Mouse (Mus musculus): Measurements from ENCODE around the gene Slc4a4. TPM values are rescaled to one million over a fixed set of nuclear protein-coding genes. Genes with fewer than 3 reads are reported as not detected.

The Slc4a4 gene
- polyA plus RNA-seq, 1 experiment from 2014 or later = 4.6 TPM

- Histone ChIP-seq H3K27ac (ENCODE audit: low read depth, low read length) (no peak overlapping the region), H3K36me3 (ENCODE audit: control insufficient read depth, insufficient read depth) (no peaks in the 10 kb centered on the region), H3K4me3 (ENCODE audit: low read depth, low read length) (no peak overlapping the region), H3K9me3 (ENCODE audit: control insufficient read depth) (no peaks in the 10 kb centered on the region), H3K4me1 (replicated peaks; ENCODE audit: control insufficient read depth, insufficient read depth, low read length) (no peaks in the 10 kb centered on the region), H3K9ac (ENCODE audit: low read depth, low read length) (no peak overlapping the region), H3K27me3 (replicated peaks; ENCODE audit: control insufficient read depth, insufficient read depth, low read length) (no peaks in the 10 kb centered on the region), H3K4me2 (replicated peaks; ENCODE audit: low read depth) (no peak overlapping the region)
- 78% methylated on average over 2 of the region's 2 CpGs for WGBS
- ATAC-seq = no peak
- TF ChIP-seq CTCF (IDR thresholded peaks at IDR 0.05; ENCODE audit: low read depth) = no peak
These were observed 128.2 kb downstream of the Slc4a4 start for GRCm38 (mm10) chr5:89014782-89015181.

- Histone ChIP-seq H3K9me3 (ENCODE audit: control insufficient read depth) (no peaks in the 10 kb centered on the region), H3K27ac (ENCODE audit: low read depth, low read length) (no peak overlapping the region), H3K9ac (ENCODE audit: low read depth, low read length) (no peak overlapping the region), H3K4me2 (replicated peaks; ENCODE audit: low read depth) (no peak overlapping the region), H3K36me3 (ENCODE audit: control insufficient read depth, insufficient read depth) (no peaks in the 10 kb centered on the region), H3K4me3 (ENCODE audit: low read depth, low read length) (no peak overlapping the region), H3K4me1 (replicated peaks; ENCODE audit: control insufficient read depth, insufficient read depth, low read length) (no peaks in the 10 kb centered on the region), H3K27me3 (replicated peaks; ENCODE audit: control insufficient read depth, insufficient read depth, low read length) (no peaks in the 10 kb centered on the region)
- WGBS = 30% methylated on average over 5 of the region's 5 CpGs
- no peak for TF ChIP-seq CTCF (IDR thresholded peaks at IDR 0.05; ENCODE audit: low read depth)
- peak; percentile 70 for ATAC-seq
These were observed 129.3 kb downstream of the Slc4a4 start for GRCm38 (mm10) chr5:89015878-89016277.

- Histone ChIP-seq H3K27ac (ENCODE audit: low read depth, low read length) (no peak overlapping the region), H3K9me3 (ENCODE audit: control insufficient read depth) (no peaks in the 10 kb centered on the region), H3K9ac (ENCODE audit: low read depth, low read length) (no peak overlapping the region), H3K36me3 (ENCODE audit: control insufficient read depth, insufficient read depth) (no peaks in the 10 kb centered on the region), H3K4me2 (replicated peaks; ENCODE audit: low read depth) (no peak overlapping the region), H3K27me3 (replicated peaks; ENCODE audit: control insufficient read depth, insufficient read depth, low read length) (no peaks in the 10 kb centered on the region), H3K4me1 (replicated peaks; ENCODE audit: control insufficient read depth, insufficient read depth, low read length) (no peaks in the 10 kb centered on the region), H3K4me3 (ENCODE audit: low read depth, low read length) (no peak overlapping the region)
- ATAC-seq = no peak
- no peak for TF ChIP-seq CTCF (IDR thresholded peaks at IDR 0.05; ENCODE audit: low read depth)
- 86% methylated on average over 6 of the region's 6 CpGs for WGBS
These were observed 131.9 kb downstream of the Slc4a4 start for GRCm38 (mm10) chr5:89018537-89018936.

GRCm38 (mm10) chr5:89024413-89024812, 137.8 kb downstream of the Slc4a4 start:
- Histone ChIP-seq H3K27ac (ENCODE audit: low read depth, low read length) (no peak overlapping the region), H3K27me3 (replicated peaks; ENCODE audit: control insufficient read depth, insufficient read depth, low read length) (no peaks in the 10 kb centered on the region), H3K4me1 (replicated peaks; ENCODE audit: control insufficient read depth, insufficient read depth, low read length) (no peaks in the 10 kb centered on the region), H3K4me3 (ENCODE audit: low read depth, low read length) (no peak overlapping the region), H3K9ac (ENCODE audit: low read depth, low read length) (no peak overlapping the region), H3K36me3 (ENCODE audit: control insufficient read depth, insufficient read depth) (no peaks in the 10 kb centered on the region), H3K4me2 (replicated peaks; ENCODE audit: low read depth) (no peak overlapping the region), H3K9me3 (ENCODE audit: control insufficient read depth) (no peaks in the 10 kb centered on the region)
- no peak for TF ChIP-seq CTCF (IDR thresholded peaks at IDR 0.05; ENCODE audit: low read depth)
- 80% methylated on average over 4 of the region's 4 CpGs for WGBS
- ATAC-seq = no peak

GRCm38 (mm10) chr5:89027518-89028085, 141.0 kb downstream of the Slc4a4 start:
- H3K36me3 ChIP-seq (ENCODE audit: control insufficient read depth, insufficient read depth) = no peaks in the 10 kb centered on the region
- H3K4me2 ChIP-seq (replicated peaks; ENCODE audit: low read depth) = no peak overlapping the region
- H3K4me1 ChIP-seq (replicated peaks; ENCODE audit: control insufficient read depth, insufficient read depth, low read length) = no peaks in the 10 kb centered on the region
- no peaks in the 10 kb centered on the region for H3K27me3 ChIP-seq (replicated peaks; ENCODE audit: control insufficient read depth, insufficient read depth, low read length)
- no peak overlapping the region for H3K27ac ChIP-seq (ENCODE audit: low read depth, low read length)
- TF ChIP-seq CTCF (IDR thresholded peaks at IDR 0.05; ENCODE audit: low read depth) = no peak
- H3K4me3 ChIP-seq (ENCODE audit: low read depth, low read length) = no peak overlapping the region
- no peaks in the 10 kb centered on the region for H3K9me3 ChIP-seq (ENCODE audit: control insufficient read depth)
- no peak overlapping the region for H3K9ac ChIP-seq (ENCODE audit: low read depth, low read length)
- WGBS = 96% methylated on average over 4 of the region's 4 CpGs
- no peak for ATAC-seq

GRCm38 (mm10) chr5:89032647-89033046, 146.0 kb downstream of the Slc4a4 start:
- H3K4me1 ChIP-seq (replicated peaks; ENCODE audit: control insufficient read depth, insufficient read depth, low read length) = no peaks in the 10 kb centered on the region
- no peak overlapping the region for H3K27ac ChIP-seq (ENCODE audit: low read depth, low read length)
- ATAC-seq = no peak
- H3K9ac ChIP-seq (ENCODE audit: low read depth, low read length) = no peak overlapping the region
- TF ChIP-seq CTCF (IDR thresholded peaks at IDR 0.05; ENCODE audit: low read depth) = no peak
- 87% methylated on average over 8 of the region's 8 CpGs for WGBS
- H3K4me2 ChIP-seq (replicated peaks; ENCODE audit: low read depth) = no peak overlapping the region
- H3K36me3 ChIP-seq (ENCODE audit: control insufficient read depth, insufficient read depth) = no peaks in the 10 kb centered on the region
- H3K9me3 ChIP-seq (ENCODE audit: control insufficient read depth) = no peaks in the 10 kb centered on the region
- no peaks in the 10 kb centered on the region for H3K27me3 ChIP-seq (replicated peaks; ENCODE audit: control insufficient read depth, insufficient read depth, low read length)
- H3K4me3 ChIP-seq (ENCODE audit: low read depth, low read length) = no peak overlapping the region

GRCm38 (mm10) chr5:89033256-89033655, 146.6 kb downstream of the Slc4a4 start:
- Histone ChIP-seq H3K36me3 (ENCODE audit: control insufficient read depth, insufficient read depth) (no peaks in the 10 kb centered on the region), H3K4me1 (replicated peaks; ENCODE audit: control insufficient read depth, insufficient read depth, low read length) (no peaks in the 10 kb centered on the region), H3K27ac (ENCODE audit: low read depth, low read length) (no peak overlapping the region), H3K9ac (ENCODE audit: low read depth, low read length) (no peak overlapping the region), H3K9me3 (ENCODE audit: control insufficient read depth) (no peaks in the 10 kb centered on the region), H3K4me3 (ENCODE audit: low read depth, low read length) (no peak overlapping the region), H3K27me3 (replicated peaks; ENCODE audit: control insufficient read depth, insufficient read depth, low read length) (no peaks in the 10 kb centered on the region), H3K4me2 (replicated peaks; ENCODE audit: low read depth) (no peak overlapping the region)
- TF ChIP-seq CTCF (IDR thresholded peaks at IDR 0.05; ENCODE audit: low read depth) = no peak
- 84% methylated on average over 4 of the region's 4 CpGs for WGBS
- no peak for ATAC-seq
